Mouse (Mus musculus) gastrocnemius, adult 18-20 months (tissue): ENCODE measurements around the gene 1110017D15Rik. TPM values are rescaled to one million over a fixed set of nuclear protein-coding genes. Genes with fewer than 3 reads are reported as not detected.
"Not testable (repeated sequence)": the region's sequence is repeated elsewhere in the genome, so short reads cannot be mapped to it uniquely, and the experiment has no call there.

Source experiments
- DNase-seq: peaks from one replicate; pipeline ENCODE4 v3.0.0; 2021; ENCODE audit warnings: low spot score
- total RNA-seq, 2 experiments: library from RNA; stranded (reverse); gene quantifications; 2 replicates each; pipeline ENCODE4 v1.2.3; 2021

1110017D15Rik gene
- total RNA-seq, 2 experiments from 2014 or later: not detected

DNA sequence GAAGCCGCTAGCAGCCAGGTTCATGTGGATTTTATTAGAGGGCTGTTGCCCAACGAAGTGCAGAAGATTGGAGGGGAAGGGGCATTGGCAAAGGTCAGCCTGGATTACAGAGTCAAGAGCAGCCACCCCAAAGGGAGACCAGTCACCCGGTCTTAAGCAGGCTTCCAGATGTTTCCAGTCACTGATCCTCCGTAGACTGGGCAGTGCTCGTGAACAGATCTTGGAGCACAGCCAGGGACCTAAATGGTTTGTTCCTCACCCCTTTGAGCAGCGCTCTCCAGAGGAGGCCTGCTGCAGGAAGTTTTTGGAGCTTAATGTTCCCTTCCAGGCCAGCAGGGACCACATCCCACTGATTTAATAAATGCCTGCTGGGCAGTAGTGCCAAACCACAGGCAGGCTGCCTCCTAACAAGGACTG, 35.5 kb downstream of the 1110017D15Rik start:
- peak; percentile 85 for DNase-seq

- DNase-seq: peak; percentile 90
These were observed 36.9 kb downstream of the 1110017D15Rik start for GRCm38 (mm10) chr4:41480254-41480653.

DNA sequence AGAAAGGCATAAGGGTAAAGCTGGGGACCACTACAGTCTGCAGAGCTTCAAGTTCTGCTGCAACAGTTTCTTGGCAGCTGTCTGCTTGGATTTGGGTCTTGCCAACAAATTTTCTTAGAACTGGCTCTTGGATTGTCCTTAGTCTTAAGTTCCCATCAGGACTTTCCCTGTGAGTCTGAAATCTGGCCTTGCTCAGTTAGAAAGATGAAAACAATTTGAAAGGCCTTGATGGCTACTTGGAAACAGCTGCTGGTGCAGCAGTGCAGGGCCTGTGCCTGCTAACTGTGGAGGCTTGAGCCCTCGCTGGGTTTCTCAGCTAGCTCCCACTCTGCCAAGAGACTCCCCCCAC, 37.7 kb downstream of the 1110017D15Rik start:
- no peak for DNase-seq

DNA sequence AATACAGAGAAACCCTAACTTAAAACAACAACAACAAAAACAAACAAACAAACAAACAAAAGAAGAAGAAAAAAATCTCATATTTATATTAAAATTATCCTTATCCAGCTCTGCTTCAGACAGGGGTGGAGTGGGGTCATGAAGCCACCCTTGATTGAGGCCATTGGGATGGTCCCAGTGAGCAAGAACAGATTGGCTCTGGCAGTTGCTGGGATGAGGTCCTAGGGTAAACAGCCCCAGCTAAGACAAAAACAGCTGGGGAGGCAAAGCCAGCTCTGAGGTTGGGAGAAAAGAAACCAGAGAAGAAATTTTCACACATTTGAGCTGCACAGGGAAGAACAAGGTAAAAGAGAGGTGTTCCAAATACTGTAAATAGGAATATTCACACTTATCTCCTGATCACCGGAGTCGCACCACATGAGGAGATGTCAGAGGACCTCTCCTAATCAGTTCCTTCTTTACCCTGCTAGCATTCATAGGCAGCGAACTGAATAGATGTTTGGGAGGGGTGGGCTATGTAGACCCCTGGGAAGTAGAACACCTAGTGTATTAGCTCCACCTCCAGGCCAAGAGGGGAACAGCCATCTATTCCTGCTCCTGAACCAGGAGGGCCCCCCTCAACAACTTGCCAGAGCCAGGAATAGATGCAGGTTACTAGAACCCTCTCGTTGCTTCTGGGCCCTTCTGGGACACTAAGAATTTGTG, 38.2 kb downstream of the 1110017D15Rik start:
- no peak for DNase-seq

DNA sequence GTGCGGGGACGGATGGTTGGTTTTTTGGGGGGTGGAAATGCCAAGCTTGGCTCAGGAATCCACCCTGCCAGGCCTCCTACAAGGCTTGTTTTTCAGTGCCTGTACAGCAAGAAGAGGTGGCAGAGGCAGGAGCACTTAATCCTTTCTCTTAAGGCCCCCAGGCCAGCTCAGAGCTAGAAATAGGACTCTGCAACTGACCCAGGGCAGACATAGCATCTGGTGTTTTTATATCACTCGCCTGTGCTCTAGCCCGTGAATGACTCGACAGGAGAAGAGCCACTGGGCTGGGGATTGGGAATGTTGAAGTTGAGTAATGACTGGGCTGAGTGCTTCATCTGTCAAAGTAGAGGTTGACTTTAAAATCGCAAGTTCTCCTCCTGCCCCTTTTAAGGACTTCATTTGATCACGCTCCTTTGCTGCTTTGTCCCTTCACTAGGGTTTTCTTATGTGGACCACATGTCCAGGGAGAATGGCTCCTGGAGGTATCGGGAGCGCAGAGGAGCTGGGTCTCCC, 39.4 kb downstream of the 1110017D15Rik start:
- DNase-seq: peak; percentile 56

DNA sequence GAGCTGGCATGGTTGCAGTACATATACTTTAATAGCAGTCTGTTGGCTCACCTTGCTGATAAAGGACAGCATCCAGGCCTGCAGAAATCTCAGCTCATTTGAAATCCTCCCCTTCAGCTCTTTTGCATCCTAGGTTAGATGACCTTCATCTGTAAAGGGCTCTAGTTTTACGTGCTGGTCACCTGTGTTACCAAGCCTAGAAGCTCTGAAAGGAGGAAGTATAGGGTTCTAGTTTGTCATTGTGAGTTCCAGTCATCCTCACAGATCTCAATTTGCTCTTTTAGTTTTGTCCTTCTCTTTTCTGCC, 45.8 kb downstream of the 1110017D15Rik start:
- DNase-seq: no peak

DNA sequence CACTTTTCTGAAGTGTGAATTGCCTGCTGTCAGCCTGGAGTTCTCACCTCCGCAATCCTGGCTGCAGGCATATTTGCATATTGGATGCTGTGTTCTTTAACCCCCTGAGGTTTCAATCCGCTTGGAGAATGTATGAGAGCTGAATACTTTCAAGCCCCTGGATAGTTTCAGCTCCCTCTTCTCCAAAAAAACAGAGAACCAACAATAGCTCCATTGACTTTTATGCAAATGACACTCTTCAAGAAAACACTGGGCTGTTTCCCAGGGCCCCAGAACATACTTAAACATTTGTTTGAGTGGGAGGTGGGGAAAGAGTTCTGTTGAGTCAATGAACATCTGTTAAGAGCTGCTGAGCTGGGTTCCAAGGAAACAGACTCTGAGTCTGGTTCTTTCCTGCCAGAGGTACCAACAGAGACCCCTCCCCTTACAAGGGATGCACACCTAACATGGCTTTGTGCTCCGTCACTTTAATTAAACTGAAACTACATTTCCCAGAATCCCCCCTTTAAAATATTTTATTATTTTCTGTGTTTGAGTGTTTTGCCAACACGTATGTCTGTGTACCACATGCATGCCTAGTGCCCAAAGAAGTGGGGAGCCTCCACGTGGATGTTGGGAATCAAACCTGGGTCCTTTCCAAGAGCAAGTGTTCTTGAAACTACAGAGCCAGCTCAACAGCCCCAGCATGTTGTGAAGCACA, 46.3 kb downstream of the 1110017D15Rik start:
- no peak for DNase-seq

DNA sequence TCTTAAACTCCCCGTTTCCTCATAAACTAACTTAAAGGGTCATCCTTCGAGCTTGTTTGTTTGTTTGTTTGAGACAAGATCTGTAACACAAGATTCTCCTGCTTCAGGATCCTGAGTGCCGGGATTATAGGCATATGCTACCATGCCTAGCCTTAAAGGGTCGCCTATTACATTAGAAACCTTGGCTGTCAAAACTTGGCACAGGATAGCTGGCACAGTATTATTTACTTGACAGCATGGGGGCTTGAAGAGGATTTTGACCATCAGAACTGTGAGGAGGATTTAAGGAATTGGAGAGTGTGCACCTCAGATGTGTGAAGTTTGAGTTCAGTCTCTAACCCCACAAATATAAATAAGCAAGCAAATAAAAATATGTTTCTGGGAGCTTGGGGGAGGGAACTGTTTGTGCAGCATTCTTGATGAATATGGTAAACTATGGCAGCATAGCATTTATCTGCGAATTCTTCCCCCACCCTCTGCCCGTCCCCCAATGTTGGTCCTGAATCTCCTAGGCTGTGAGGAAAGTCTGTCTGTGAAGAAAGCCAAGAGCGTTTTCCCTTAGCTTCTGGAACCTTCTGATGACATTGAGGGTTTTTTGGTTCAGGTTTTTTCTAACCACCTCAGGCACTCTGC, 47.0 kb downstream of the 1110017D15Rik start:
- no peak for DNase-seq

DNA sequence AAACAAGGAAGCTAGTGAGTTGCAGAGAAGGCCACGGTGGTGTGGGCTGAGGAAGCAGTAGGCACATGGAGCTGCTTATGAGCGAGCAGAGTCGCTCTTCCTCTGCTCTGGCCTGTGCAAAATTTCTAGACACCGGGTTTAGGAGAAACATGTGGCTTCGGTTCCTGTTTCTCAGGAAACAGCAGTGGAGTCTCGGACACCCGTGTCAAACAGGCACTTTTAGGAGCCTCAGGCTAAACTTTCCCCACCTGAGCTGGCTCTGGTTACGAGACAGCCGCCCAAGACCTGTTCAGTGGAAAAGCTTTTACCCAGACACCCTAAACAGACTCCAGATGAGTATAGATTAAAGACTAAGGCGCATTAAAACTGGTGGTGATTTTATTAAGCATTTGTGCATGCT, 47.9 kb downstream of the 1110017D15Rik start:
- DNase-seq: no peak

- DNase-seq: peak; percentile 77
These were observed 48.6 kb downstream of the 1110017D15Rik start for GRCm38 (mm10) chr4:41468396-41469080.

GRCm38 (mm10) chr4:41465287-41465665, 51.9 kb downstream of the 1110017D15Rik start:
- no peak for DNase-seq

DNA sequence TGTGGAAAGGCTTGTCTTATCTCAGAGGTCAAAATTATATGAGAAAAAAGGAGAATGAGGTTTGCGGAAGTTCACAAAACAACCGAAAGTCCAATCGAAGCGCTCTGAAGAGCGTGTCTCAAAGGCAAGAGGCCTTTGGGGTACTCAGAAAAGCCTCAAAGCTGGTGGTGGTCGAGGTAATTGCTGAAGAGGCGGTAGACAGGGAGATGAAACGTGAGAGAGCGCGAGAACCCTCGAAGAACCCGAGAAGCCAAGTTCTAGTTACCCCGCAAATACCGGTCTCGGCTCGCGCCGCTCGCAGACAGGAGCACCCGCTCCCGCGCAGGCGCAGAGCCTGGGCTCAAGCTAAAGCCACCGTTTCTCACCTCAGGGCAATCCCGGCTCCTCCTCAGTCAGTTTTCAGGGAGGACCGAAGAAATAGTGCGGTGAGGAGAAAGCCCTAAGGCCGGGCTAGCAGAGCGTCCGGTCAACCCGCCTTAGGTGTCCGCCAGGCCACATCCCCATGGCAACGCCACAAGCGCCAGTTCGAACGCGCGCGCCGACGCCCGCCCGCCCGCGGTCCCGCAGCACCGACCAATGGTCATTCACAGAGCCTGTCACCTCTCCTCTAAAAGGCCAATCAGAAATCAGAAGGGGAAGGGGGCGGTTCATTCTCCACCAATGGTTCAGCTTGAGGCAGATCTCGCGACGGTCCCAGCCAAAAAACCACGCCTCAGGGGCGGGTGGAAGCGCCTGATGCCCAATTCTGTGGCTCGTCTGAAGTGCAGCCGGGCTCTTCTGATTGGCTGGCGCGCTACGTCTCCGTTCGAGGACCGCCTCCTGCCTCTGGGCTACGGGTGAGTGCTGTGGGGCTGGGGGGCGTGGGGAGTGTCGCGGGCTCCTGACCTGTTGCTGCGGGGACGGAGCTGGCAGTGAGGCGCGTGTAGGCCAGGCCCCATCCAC, 52.5 kb downstream of the 1110017D15Rik start, which contains the start of the genes Kif24 and Nudt2:
TSS of gene Kif24 (minus strand) at position 543 of the 942 bp plus-strand sequence.
TSS of gene Nudt2 (plus strand) at position 807 of the 942 bp plus-strand sequence.
- peak; percentile 99 for DNase-seq

GRCm38 (mm10) chr4:41463051-41463738, 53.9 kb downstream of the 1110017D15Rik start:
- not testable (repeated sequence) for DNase-seq

- DNase-seq: no peak
These were observed 56.4 kb downstream of the 1110017D15Rik start for GRCm38 (mm10) chr4:41460690-41461089.

Other genes starting within 250 kb of the 1110017D15Rik start
- 10 to 100 TPM; 87.1 to 89.5 TPM for gene Ubap2, start 242.2 kb downstream of the 1110017D15Rik start, total RNA-seq
- gene Dcaf12, start 202.4 kb downstream of the 1110017D15Rik start, total RNA-seq: 10 to 100 TPM; 27.0 to 27.1 TPM
- gene Ubap1, start 168.3 kb downstream of the 1110017D15Rik start, total RNA-seq: 10 to 100 TPM; 38.5 to 41.8 TPM
- gene Kif24, start 52.4 kb downstream of the 1110017D15Rik start, total RNA-seq: under 1 TPM; 0.21 to 0.32 TPM
- 10 to 100 TPM; 26.5 to 28.8 TPM for gene Nudt2, start 52.2 kb downstream of the 1110017D15Rik start, total RNA-seq
- gene AI464131, start 14.3 kb downstream of the 1110017D15Rik start, total RNA-seq: 10 to 100 TPM; 57.2 to 76.3 TPM
- 10 to 100 TPM; 21.5 to 21.9 TPM for gene Fam219a, start 52.2 kb upstream of the 1110017D15Rik start, total RNA-seq
- under 1 TPM; 0.55 to 0.73 TPM for gene Dnaic1, start 52.4 kb upstream of the 1110017D15Rik start, total RNA-seq
- gene Enho, start 123.0 kb upstream of the 1110017D15Rik start, total RNA-seq: 10 to 100 TPM in 1 of 2 experiments, 1 to 10 TPM in 1; 8.6 to 15.3 TPM
- gene Cntfr, start 179.8 kb upstream of the 1110017D15Rik start, total RNA-seq: 10 to 100 TPM; 14.4 to 47.1 TPM
- 10 to 100 TPM; 44.7 to 53.1 TPM for gene Il11ra1, start 182.7 kb upstream of the 1110017D15Rik start, total RNA-seq
- gene Rpp25l, start 196.2 kb upstream of the 1110017D15Rik start, total RNA-seq: 10 to 100 TPM; 46.9 to 48.3 TPM
- gene Dctn3, start 205.8 kb upstream of the 1110017D15Rik start, total RNA-seq: 10 to 100 TPM; 42.5 to 45.3 TPM
- gene Arid3c, start 213.8 kb upstream of the 1110017D15Rik start, total RNA-seq: not detected
- 10 to 100 TPM; 30.0 to 32.8 TPM for gene Galt, start 237.9 kb upstream of the 1110017D15Rik start, total RNA-seq
- 1 to 10 TPM; 8.4 to 9.4 TPM for gene Sigmar1, start 238.8 kb upstream of the 1110017D15Rik start, total RNA-seq